Mouse (Mus musculus) kidney, postnatal 10 days (tissue): ENCODE data around the gene Opcml.

Experiments used
- DNase-seq: peaks from one replicate; pipeline ENCODE4 v3.0.0; 2021; ENCODE audit warnings: mixed read lengths

Opcml gene

GRCm38 (mm10) chr9:28822466-28822865, 1031.9 kb downstream of the Opcml start:
- no peak for DNase-seq

GRCm38 (mm10) chr9:28825821-28826220, 1035.2 kb downstream of the Opcml start:
- DNase-seq, result no peak

GRCm38 (mm10) chr9:28845961-28846570, 1055.5 kb downstream of the Opcml start:
- no peak for DNase-seq

GRCm38 (mm10) chr9:28855826-28856225, 1065.3 kb downstream of the Opcml start:
- DNase-seq, result no peak

- no peak for DNase-seq
Observed at GRCm38 (mm10) chr9:28861983-28862382, 1071.4 kb downstream of the Opcml start.

GRCm38 (mm10) chr9:28867256-28867655, 1076.7 kb downstream of the Opcml start:
- DNase-seq, result no peak

- DNase-seq, result no peak
Observed at GRCm38 (mm10) chr9:28870478-28870877, 1079.9 kb downstream of the Opcml start.

GRCm38 (mm10) chr9:28882566-28882965, 1092.0 kb downstream of the Opcml start:
- DNase-seq, result no peak

- no peak for DNase-seq
Observed at GRCm38 (mm10) chr9:28891611-28892010, 1101.0 kb downstream of the Opcml start.

- DNase-seq, result no peak
Observed at GRCm38 (mm10) chr9:28903291-28903690, 1112.7 kb downstream of the Opcml start.

- no peak for DNase-seq
Observed at GRCm38 (mm10) chr9:28909738-28910137, 1119.2 kb downstream of the Opcml start.

GRCm38 (mm10) chr9:28911571-28912185, 1121.1 kb downstream of the Opcml start:
- DNase-seq, result peak; percentile 31

- DNase-seq, result no peak
Observed at GRCm38 (mm10) chr9:28932069-28932468, 1141.5 kb downstream of the Opcml start.

GRCm38 (mm10) chr9:28937163-28937562, 1146.6 kb downstream of the Opcml start:
- DNase-seq, result no peak

GRCm38 (mm10) chr9:28937980-28938379, 1147.4 kb downstream of the Opcml start:
- DNase-seq, result no peak

GRCm38 (mm10) chr9:28940901-28941300, 1150.3 kb downstream of the Opcml start:
- DNase-seq, result no peak

GRCm38 (mm10) chr9:28969455-28969854, 1178.9 kb downstream of the Opcml start:
- no peak for DNase-seq
